Mouse (Mus musculus) heart, postnatal 0 days (tissue): Measurements from ENCODE around the gene Timm23.

Experiments
- CTCF ChIP-seq: IDR thresholded peaks from 2 replicates; pipeline ENCODE4 v1.5.1; 2016; ENCODE audit warnings: antibody characterized with exemption, control low read depth, low read depth
- EP300 ChIP-seq: IDR thresholded peaks from 2 replicates; pipeline ENCODE4 v1.6.1; 2016; ENCODE audit warnings: antibody characterized with exemption, low read depth

DNA sequence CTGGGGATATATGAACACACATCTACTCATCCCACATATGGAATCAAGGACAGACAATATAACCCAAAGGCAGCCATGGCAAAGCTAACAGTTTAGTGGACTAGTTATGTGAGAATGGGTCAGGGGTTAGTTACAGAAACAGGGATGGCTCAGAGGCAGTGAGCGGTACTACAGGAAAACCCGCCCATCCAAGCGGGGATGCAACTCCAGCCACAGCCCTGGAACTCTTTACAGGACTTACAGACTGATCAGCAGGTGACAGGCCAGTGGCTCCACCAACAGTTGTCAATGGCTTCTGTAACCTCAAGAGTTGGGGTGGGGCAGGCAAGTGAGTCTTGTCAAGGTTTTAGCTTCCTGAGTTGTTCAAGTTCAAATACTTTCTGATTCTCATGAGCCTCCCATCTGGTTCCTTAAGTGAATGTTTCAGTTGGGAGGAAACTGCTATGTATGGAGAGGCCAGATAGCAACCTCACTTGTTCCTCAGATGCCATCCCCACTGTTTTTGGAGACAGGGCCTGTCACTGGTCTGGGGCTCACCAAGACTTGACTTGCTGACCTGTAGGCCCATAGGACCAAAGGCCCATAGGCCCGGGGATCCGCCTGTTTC is 61.2 kb downstream of the Timm23 start:
- TF ChIP-seq EP300 (no peak), CTCF (no peak)
